Mouse (Mus musculus) stomach, embryonic 16.5 days (tissue): ENCODE measurements around the gene H2afv. TPM values are rescaled to one million over a fixed set of nuclear protein-coding genes. Genes with fewer than 3 reads are reported as not detected.
"Not testable (repeated sequence)": the region's sequence is repeated elsewhere in the genome, so short reads cannot be mapped to it uniquely, and the experiment has no call there.

ENCODE experiments used
- ATAC-seq: fragments of 200-750 bp; cut with Nextera tagmentation; 2 replicates; pipeline ENCODE4 v1.8.0; 2017; ENCODE audit warnings: moderate number of reproducible peaks, moderate TSS enrichment; ENCODE audit not compliant: insufficient read depth, low FRiP score
- H3K27ac ChIP-seq: fragments of 300-500 bp; sonication (generic); 2 replicates; pipeline ENCODE4 v1.5.1; 2014; ENCODE audit warnings: low read length
- H3K27me3 ChIP-seq: fragments of 300-500 bp; sonication (generic); 2 replicates; pipeline ENCODE4 v1.6.1; 2014; ENCODE audit warnings: low read length, control low read depth, mixed read lengths; ENCODE audit not compliant: control insufficient read depth, insufficient read depth
- H3K36me3 ChIP-seq: fragments of 300-500 bp; sonication (generic); 2 replicates; pipeline ENCODE4 v1.6.1; 2014; ENCODE audit warnings: low read length; ENCODE audit not compliant: control insufficient read depth, insufficient read depth
- H3K4me1 ChIP-seq: fragments of 300-500 bp; sonication (generic); 2 replicates; pipeline ENCODE4 v1.6.1; 2014; ENCODE audit warnings: low read length, control low read depth, mixed read lengths; ENCODE audit not compliant: control insufficient read depth, insufficient read depth
- H3K4me2 ChIP-seq: fragments of 300-500 bp; sonication (generic); 2 replicates; pipeline ENCODE4 v1.6.1; 2014; ENCODE audit warnings: low read depth, low read length, mixed read lengths
- H3K4me3 ChIP-seq: fragments of 300-500 bp; sonication (generic); replicated peaks from 2 replicates; pipeline ENCODE4 v1.5.1; 2014; ENCODE audit warnings: mild to moderate bottlenecking, low read length
- H3K9ac ChIP-seq: fragments of 300-500 bp; sonication (generic); 2 replicates; pipeline ENCODE4 v1.6.1; 2014; ENCODE audit warnings: low read length
- H3K9me3 ChIP-seq: fragments of 300-500 bp; sonication (generic); replicated peaks from 2 replicates; pipeline ENCODE4 v1.6.1; 2016; ENCODE audit warnings: low read length, control low read depth; ENCODE audit not compliant: control insufficient read depth
- WGBS: fragments of 180-500 bp; shearing (Covaris S2); extraction: QIAGEN DNeasy Blood & Tissue Kit; methylation state at CpG from one replicate; pipeline ENCODE4 v1.1.7; 2014; 5-methylcytosine and 5-hydroxymethylcytosine counted together
- polyA plus RNA-seq: library from polyadenylated mRNA; unstranded; fragments of >200 nt; fragmentation: Nextera tagmentation; extraction: Ambion mirVana; gene quantifications from 2 replicates; pipeline ENCODE4 v1.2.1, GENCODE M21; 2015

Gene H2afv
- polyA plus RNA-seq, 1 experiment from 2014 or later, result 363 TPM

DNA sequence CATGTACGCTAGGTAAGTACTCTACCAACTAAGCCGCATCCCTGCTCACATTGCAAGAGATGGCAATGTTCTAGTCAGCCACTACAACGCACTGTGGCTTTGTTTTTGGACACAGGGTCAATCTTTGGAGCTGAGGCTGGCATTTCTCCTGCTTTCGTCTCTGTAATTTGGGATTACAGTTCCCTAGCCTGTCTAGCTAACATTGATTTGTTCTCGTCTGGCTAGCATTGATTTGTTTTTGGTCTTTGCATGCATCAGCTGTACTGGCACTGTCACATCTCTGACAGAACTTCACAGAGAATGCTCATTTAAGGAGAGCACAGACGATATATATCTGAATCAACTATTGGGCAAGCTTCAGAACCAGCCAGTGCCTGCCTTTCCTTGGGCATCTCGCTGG lies 14.1 kb downstream of the H2afv start:
- no peak overlapping the region for H3K4me3 ChIP-seq
- H3K4me1 ChIP-seq, result no peaks in the 10 kb centered on the region
- no peaks in the 10 kb centered on the region for H3K9me3 ChIP-seq
- peaks cover 22% of the 10 kb centered on the region for H3K36me3 ChIP-seq
- H3K4me2 ChIP-seq, result no peak overlapping the region
- H3K27me3 ChIP-seq, result no peaks in the 10 kb centered on the region
- no peak for ATAC-seq
- no peak overlapping the region for H3K9ac ChIP-seq
- WGBS, result 91% methylated on average over 7 of the region's 7 CpGs
- no peak overlapping the region for H3K27ac ChIP-seq

GRCm38 (mm10) chr11:6420722-6421350 lies 23.4 kb downstream of the H2afv start:
- Histone ChIP-seq H3K4me2 (no peak overlapping the region), H3K9me3 (no peaks in the 10 kb centered on the region), H3K36me3 (peaks cover 8% of the 10 kb centered on the region; the same call in 1 of the 2 replicates), H3K4me1 (peaks cover 12% of the 10 kb centered on the region), H3K4me3 (no peak overlapping the region), H3K9ac (no peak overlapping the region), H3K27ac (no peak overlapping the region), H3K27me3 (no peaks in the 10 kb centered on the region)
- no peak for ATAC-seq
- 66% methylated on average over 2 of the region's 2 CpGs for WGBS

DNA sequence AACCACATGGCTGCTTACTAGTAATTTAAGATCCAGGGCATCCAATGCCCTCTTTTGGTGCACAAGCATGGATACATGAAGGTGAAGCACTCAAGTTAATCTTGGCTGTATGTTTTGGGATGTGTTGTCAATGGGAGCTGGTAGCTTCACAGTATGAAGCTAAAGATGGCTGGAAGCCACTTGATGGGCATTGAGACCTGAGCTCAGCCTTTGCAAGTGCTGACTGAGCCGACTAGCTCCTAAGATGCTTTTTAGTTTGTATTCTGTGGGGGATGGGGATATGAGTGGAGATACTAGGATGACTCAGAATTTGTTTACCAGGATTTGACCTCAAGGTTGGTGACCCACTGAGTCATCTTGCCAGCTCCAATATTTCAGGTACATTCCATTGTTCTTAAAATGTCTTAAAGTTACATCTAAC lies 23.9 kb downstream of the H2afv start:
- peaks cover 12% of the 10 kb centered on the region for H3K4me1 ChIP-seq
- no peaks in the 10 kb centered on the region for H3K27me3 ChIP-seq
- no peak overlapping the region for H3K4me2 ChIP-seq
- 13% methylated on average over 1 of the region's 1 CpGs for WGBS
- H3K4me3 ChIP-seq, result no peak overlapping the region
- no peak overlapping the region for H3K9ac ChIP-seq
- H3K9me3 ChIP-seq, result no peaks in the 10 kb centered on the region
- peaks cover 8% of the 10 kb centered on the region; the same call in 1 of the 2 replicates for H3K36me3 ChIP-seq
- H3K27ac ChIP-seq, result no peak overlapping the region
- no peak for ATAC-seq

- H3K27me3 ChIP-seq, H3K27ac ChIP-seq, H3K36me3 ChIP-seq, H3K9ac ChIP-seq, H3K4me3 ChIP-seq, H3K9me3 ChIP-seq, ATAC-seq, H3K4me2 ChIP-seq: not testable (repeated sequence)
- 62% methylated on average over 4 of the region's 4 CpGs for WGBS
- peaks cover 18% of the 10 kb centered on the region for H3K4me1 ChIP-seq
Observed at GRCm38 (mm10) chr11:6419156-6419555, 25.1 kb downstream of the H2afv start.

DNA sequence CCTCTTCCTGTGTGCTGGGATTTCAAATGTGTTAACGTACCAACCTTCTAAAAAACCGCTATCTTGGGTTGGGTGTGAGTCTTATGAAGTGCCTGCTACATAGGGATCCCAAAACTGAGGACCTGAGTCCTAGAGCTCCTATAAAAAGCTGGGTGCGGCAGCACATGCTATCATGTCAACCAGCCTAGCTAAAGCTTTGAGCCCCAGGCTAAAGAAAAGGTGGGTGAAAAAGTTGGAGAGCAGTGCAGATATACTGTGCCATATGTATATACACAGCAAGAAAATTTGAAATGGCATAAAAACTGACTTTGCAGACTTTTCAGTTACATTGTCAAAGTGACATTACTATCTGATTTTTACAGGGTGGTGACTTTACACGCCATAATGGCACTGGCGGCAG lies 25.5 kb downstream of the H2afv start:
- no peak overlapping the region for H3K4me2 ChIP-seq
- no peak overlapping the region for H3K27ac ChIP-seq
- peaks cover 8% of the 10 kb centered on the region; the same call in 1 of the 2 replicates for H3K36me3 ChIP-seq
- no peak overlapping the region for H3K9ac ChIP-seq
- no peaks in the 10 kb centered on the region for H3K9me3 ChIP-seq
- H3K27me3 ChIP-seq, result no peaks in the 10 kb centered on the region
- ATAC-seq, result no peak
- H3K4me1 ChIP-seq, result peaks cover 18% of the 10 kb centered on the region
- WGBS, result 73% methylated on average over 5 of the region's 5 CpGs
- no peak overlapping the region for H3K4me3 ChIP-seq

DNA sequence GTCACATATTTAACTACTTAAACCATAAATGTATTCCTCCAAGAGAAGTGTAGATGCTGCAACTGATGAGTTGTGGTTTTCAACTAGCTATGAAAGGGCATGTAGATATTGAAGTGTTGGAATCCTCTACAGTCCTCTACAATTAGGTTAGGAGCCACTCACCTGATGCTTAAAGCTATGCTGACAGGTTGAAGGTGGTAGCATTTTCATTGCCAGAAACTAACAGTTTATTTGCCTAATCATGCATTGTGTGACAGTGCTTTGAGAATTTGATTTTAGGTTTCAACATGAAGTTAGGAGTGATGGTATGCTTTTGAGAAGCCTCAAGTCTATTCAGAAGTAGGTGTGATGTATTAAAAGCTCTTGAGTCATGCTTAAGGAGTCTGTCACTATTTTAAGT lies 26.8 kb downstream of the H2afv start:
- H3K36me3 ChIP-seq, result peaks cover 8% of the 10 kb centered on the region; the same call in 1 of the 2 replicates
- no peaks in the 10 kb centered on the region for H3K9me3 ChIP-seq
- H3K27ac ChIP-seq, result no peak overlapping the region; the same call in 1 of the 2 replicates
- peak overlapping the region; percentile 98 for H3K4me3 ChIP-seq
- H3K27me3 ChIP-seq, result no peaks in the 10 kb centered on the region
- H3K4me2 ChIP-seq, result peak overlapping the region; percentile 95
- ATAC-seq, result no peak
- H3K9ac ChIP-seq, result peak overlapping the region; percentile 64
- peaks cover 18% of the 10 kb centered on the region for H3K4me1 ChIP-seq

DNA sequence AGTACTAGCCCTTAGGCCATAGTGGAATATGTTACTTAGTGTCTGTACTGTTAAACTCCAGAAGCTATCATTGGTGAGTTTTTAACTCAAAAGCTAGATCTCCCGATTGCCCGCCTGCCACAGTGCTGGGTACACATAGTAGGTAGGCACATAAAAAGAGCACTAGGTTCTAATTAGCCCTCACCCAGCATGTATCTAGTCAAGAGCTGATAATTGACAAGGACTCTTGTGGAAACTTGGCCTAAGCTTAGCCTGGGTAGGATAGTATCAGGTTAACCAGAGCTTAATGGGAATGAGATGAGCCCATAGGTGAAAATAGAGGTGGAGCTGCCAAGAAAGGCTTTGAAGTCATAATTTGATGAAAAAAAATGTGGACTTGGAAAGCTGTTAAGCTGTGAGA lies 27.2 kb downstream of the H2afv start:
- Histone ChIP-seq H3K4me1 (peaks cover 18% of the 10 kb centered on the region), H3K27ac (peak overlapping the region; percentile 99), H3K27me3 (no peaks in the 10 kb centered on the region), H3K9me3 (no peaks in the 10 kb centered on the region), H3K4me2 (peak overlapping the region; percentile 95), H3K36me3 (peaks cover 8% of the 10 kb centered on the region; the same call in 1 of the 2 replicates), H3K4me3 (peak overlapping the region; percentile 98), H3K9ac (peak overlapping the region; percentile 97)
- no peak for ATAC-seq
- WGBS, result 32% methylated on average over 2 of the region's 2 CpGs

DNA sequence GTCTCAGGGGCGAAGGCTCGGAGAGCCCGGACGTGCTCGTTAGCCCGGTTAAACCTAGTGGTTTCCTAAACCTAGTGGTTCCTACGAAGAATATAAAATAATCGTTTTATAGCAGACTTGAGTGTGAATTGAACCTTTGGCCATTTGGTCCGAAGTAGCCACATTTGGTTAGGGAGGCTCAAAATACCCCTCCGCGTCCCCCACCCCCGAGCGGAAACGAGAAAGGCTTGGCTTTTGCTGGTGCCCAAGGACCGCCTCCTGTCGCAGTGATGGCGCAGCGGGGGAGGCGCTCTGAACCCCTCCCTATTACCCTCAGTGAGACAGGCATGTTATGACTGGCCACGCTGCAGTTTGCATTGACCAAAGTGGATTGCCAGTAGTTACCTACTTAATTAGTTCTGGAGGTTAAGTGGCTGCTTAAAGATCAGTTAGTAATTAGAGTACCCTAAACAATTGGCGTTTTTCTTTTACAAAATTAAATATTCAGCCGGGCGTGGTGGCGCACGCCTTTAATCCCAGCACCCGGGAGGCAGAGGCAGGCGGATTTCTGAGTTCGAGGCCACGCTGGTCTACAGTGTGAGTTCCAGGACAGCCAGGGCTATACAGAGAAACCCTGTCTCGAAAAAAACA lies 27.7 kb downstream of the H2afv start:
- Histone ChIP-seq H3K9me3 (no peaks in the 10 kb centered on the region), H3K27ac (peak overlapping the region; percentile 99), H3K4me1 (peaks cover 18% of the 10 kb centered on the region), H3K9ac (peak overlapping the region; percentile 97), H3K4me3 (peak overlapping the region; percentile 98), H3K36me3 (peaks cover 8% of the 10 kb centered on the region; the same call in 1 of the 2 replicates), H3K4me2 (peak overlapping the region; percentile 95), H3K27me3 (no peaks in the 10 kb centered on the region)
- peak; percentile 38; the same call in 1 of the 2 replicates for ATAC-seq
- WGBS, result under 1% methylated on average over 30 of the region's 30 CpGs

DNA sequence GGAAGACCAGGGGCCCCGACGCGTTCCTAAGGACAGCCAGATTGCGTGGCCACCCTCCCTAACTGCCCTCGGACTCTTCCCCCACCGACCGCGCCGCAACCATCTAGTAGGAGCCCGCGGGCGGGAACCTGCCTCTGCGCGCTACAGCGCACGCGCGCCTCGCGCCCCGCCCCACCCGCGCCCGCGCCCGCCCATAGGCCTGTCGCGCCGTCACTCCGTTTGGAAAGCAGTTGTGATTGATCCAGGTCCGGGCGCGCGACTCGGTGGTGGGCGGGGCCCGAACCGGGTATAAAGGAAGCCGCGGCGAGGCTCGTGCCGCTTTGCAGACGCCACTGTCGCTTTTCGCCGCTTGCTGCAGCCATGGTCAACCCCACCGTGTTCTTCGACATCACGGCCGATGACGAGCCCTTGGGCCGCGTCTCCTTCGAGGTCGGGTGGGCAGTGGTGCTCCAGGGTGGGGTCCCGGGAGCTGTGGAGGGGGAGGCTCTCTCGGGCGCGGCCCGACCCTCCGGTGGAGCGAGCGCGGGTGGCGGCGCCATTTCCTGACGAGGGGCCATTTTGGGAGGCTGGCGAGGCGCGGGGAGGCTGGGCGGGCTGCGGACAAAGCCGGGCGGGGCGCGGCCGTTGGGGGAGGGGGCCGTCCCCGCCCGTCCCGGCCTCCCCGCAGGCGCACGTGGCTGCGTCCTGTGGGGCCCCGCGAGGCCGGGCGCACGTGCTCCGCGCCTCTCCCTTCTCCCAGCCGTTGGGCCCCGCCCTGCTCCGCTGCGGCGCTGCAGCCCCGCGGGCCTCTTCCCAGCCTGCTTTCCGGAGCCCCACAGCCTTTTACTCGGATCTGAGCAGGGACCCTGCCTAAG lies 28.5 kb downstream of the H2afv start:
- Histone ChIP-seq H3K4me2 (peak overlapping the region; percentile 95), H3K9me3 (no peaks in the 10 kb centered on the region), H3K36me3 (peaks cover 6% of the 10 kb centered on the region; the same call in 1 of the 2 replicates), H3K4me1 (peaks cover 18% of the 10 kb centered on the region), H3K27me3 (no peaks in the 10 kb centered on the region), H3K9ac (peak overlapping the region; percentile 97), H3K27ac (peak overlapping the region; percentile 99), H3K4me3 (peak overlapping the region; percentile 98)
- peak; percentile 96 for ATAC-seq
- WGBS, result under 1% methylated on average over 91 of the region's 102 CpGs
